Mouse (Mus musculus) adrenal gland, adult 8-10 months (tissue): ENCODE data around the gene Gm20388. TPM values are rescaled to one million over a fixed set of nuclear protein-coding genes. Genes with fewer than 3 reads are reported as not detected.

Source experiments
- DNase-seq: peaks from one replicate; pipeline ENCODE4 v3.0.0; 2022
- total RNA-seq, 4 experiments: library from RNA; stranded (reverse); gene quantifications; 2 replicates each; pipeline ENCODE4 v1.2.4; 2022

Gm20388 gene
- total RNA-seq, 4 experiments from 2014 or later, result 1.7 to 16.9 (median 5.8) TPM

GRCm38 (mm10) chr8:122512392-122512791 is 2601.8 kb downstream of the Gm20388 start:
- no peak for DNase-seq

GRCm38 (mm10) chr8:122515699-122516098 is 2605.1 kb downstream of the Gm20388 start:
- no peak for DNase-seq

- no peak for DNase-seq
Observed at GRCm38 (mm10) chr8:122517541-122518190, 2607.0 kb downstream of the Gm20388 start.

- DNase-seq, result no peak
Observed at GRCm38 (mm10) chr8:122520611-122521010, 2610.0 kb downstream of the Gm20388 start.

GRCm38 (mm10) chr8:122522796-122523651 is 2612.4 kb downstream of the Gm20388 start:
- DNase-seq, result peak; percentile 50

GRCm38 (mm10) chr8:122523652-122524360 is 2613.2 kb downstream of the Gm20388 start:
- DNase-seq, result no peak

- DNase-seq, result no peak
Observed at GRCm38 (mm10) chr8:122524506-122524905, 2613.9 kb downstream of the Gm20388 start.

GRCm38 (mm10) chr8:122525004-122525403 is 2614.4 kb downstream of the Gm20388 start:
- no peak for DNase-seq

- no peak for DNase-seq
Observed at GRCm38 (mm10) chr8:122526084-122526483, 2615.4 kb downstream of the Gm20388 start.

- DNase-seq, result no peak
Observed at GRCm38 (mm10) chr8:122526526-122527170, 2616.0 kb downstream of the Gm20388 start.

- DNase-seq, result no peak
Observed at GRCm38 (mm10) chr8:122527937-122528336, 2617.3 kb downstream of the Gm20388 start.

- no peak for DNase-seq
Observed at GRCm38 (mm10) chr8:122529159-122529558, 2618.5 kb downstream of the Gm20388 start.

- no peak for DNase-seq
Observed at GRCm38 (mm10) chr8:122531312-122531711, 2620.7 kb downstream of the Gm20388 start.

GRCm38 (mm10) chr8:122537033-122537432 is 2626.4 kb downstream of the Gm20388 start:
- no peak for DNase-seq

GRCm38 (mm10) chr8:122537812-122538211 is 2627.2 kb downstream of the Gm20388 start:
- no peak for DNase-seq

- no peak for DNase-seq
Observed at GRCm38 (mm10) chr8:122538310-122539076, 2627.9 kb downstream of the Gm20388 start.

GRCm38 (mm10) chr8:122544138-122544537 is 2633.5 kb downstream of the Gm20388 start:
- DNase-seq, result no peak

- no peak for DNase-seq
Observed at GRCm38 (mm10) chr8:122546066-122546755, 2635.6 kb downstream of the Gm20388 start.

- no peak for DNase-seq
Observed at GRCm38 (mm10) chr8:122546811-122547453, 2636.3 kb downstream of the Gm20388 start.

- DNase-seq, result no peak
Observed at GRCm38 (mm10) chr8:122547815-122548214, 2637.2 kb downstream of the Gm20388 start.

GRCm38 (mm10) chr8:122548331-122548730 is 2637.7 kb downstream of the Gm20388 start:
- no peak for DNase-seq
